Mouse (Mus musculus): ENCODE results near the gene Tmem39b.

DNA sequence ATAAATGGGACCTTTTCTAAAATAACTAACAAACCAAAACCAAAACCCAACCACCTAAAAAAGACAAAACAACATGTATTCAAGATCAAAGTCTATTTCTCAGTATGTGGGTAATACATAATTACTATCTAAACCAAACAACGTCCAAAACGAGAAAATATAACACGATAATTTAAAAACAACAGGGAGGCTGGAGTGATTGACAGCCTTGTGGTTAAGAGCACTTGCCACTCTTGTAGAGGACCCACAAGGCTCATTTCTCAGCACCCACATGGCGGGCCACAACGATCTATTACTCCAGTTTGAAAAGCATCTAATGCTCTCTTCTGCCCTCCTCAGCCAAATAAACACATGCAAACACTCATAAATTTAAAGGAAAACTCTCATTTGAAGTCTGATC, 34.8 kb upstream of the Tmem39b start:
- TF ChIP-seq CTCF (IDR thresholded peaks at IDR 0.05; ENCODE audit: borderline replicate concordance, control insufficient read depth, extremely low read depth, insufficient read depth, low read length, poor library complexity) (no peak), POLR2A (IDR thresholded peaks at IDR 0.05; ENCODE audit: control insufficient read depth, extremely low read depth, insufficient read depth, low read length, poor library complexity) (no peak)
